Mouse (Mus musculus) liver, embryonic 11.5 days (tissue): ENCODE data around the gene Upf3b. TPM values are rescaled to one million over a fixed set of nuclear protein-coding genes. Genes with fewer than 3 reads are reported as not detected.

Experiments
- ATAC-seq: fragments of 200-750 bp; cut with Nextera tagmentation; replicated peaks from 2 replicates; pipeline ENCODE4 v1.8.0; 2017; ENCODE audit warnings: moderate number of reproducible peaks, mild to moderate bottlenecking, moderate TSS enrichment, moderate library complexity; ENCODE audit not compliant: low FRiP score
- DNase-seq: peaks from one replicate; pipeline ENCODE4 v3.0.0-alpha.2; 2017; ENCODE audit warnings: low spot score
- H3K27ac ChIP-seq: fragments of 300-500 bp; sonication (generic); 2 replicates; pipeline ENCODE4 v1.5.1; 2014; ENCODE audit warnings: mild to moderate bottlenecking, low read depth, low read length, control low read depth
- H3K27me3 ChIP-seq: fragments of 300-500 bp; sonication (generic); replicated peaks from 2 replicates; pipeline ENCODE4 v1.6.1; 2014; ENCODE audit warnings: low read length, mixed read lengths; ENCODE audit not compliant: control insufficient read depth, insufficient read depth
- H3K36me3 ChIP-seq: fragments of 300-500 bp; sonication (generic); 2 replicates; pipeline ENCODE4 v1.6.1; 2014; ENCODE audit warnings: mild to moderate bottlenecking, low read length, moderate library complexity, mixed read lengths; ENCODE audit not compliant: control insufficient read depth, insufficient read depth
- H3K4me1 ChIP-seq: fragments of 300-500 bp; sonication (generic); replicated peaks from 2 replicates; pipeline ENCODE4 v1.6.1; 2014; ENCODE audit warnings: low read length, mixed read lengths; ENCODE audit not compliant: control insufficient read depth, insufficient read depth
- H3K4me2 ChIP-seq: fragments of 300-500 bp; sonication (generic); 2 replicates; pipeline ENCODE4 v1.6.1; 2014; ENCODE audit warnings: mild to moderate bottlenecking, control low read depth, moderate library complexity
- H3K4me3 ChIP-seq: fragments of 300-500 bp; sonication (generic); 2 replicates; pipeline ENCODE4 v1.5.1; 2014; ENCODE audit warnings: low read depth, low read length, control low read depth
- H3K9ac ChIP-seq: fragments of 300-500 bp; sonication (generic); 2 replicates; pipeline ENCODE4 v1.6.1; 2014; ENCODE audit warnings: low read depth, low read length, control low read depth
- H3K9me3 ChIP-seq: fragments of 300-500 bp; sonication (generic); 2 replicates; pipeline ENCODE4 v1.6.1; 2016; ENCODE audit warnings: low read length, inconsistent platforms, mixed read lengths; ENCODE audit not compliant: control insufficient read depth
- WGBS: fragments of 180-500 bp; shearing (Covaris S2); extraction: QIAGEN DNeasy Blood & Tissue Kit; methylation state at CpG from one replicate; pipeline ENCODE4 v1.1.7; 2014; 5-methylcytosine and 5-hydroxymethylcytosine counted together
- polyA plus RNA-seq: library from polyadenylated mRNA; unstranded; fragments of >200 nt; fragmentation: Nextera tagmentation; extraction: Ambion mirVana; gene quantifications from 2 replicates; pipeline ENCODE4 v1.2.1, GENCODE M21; 2014

Gene Upf3b
- polyA plus RNA-seq, 1 experiment from 2014 or later: 20.9 TPM

DNA sequence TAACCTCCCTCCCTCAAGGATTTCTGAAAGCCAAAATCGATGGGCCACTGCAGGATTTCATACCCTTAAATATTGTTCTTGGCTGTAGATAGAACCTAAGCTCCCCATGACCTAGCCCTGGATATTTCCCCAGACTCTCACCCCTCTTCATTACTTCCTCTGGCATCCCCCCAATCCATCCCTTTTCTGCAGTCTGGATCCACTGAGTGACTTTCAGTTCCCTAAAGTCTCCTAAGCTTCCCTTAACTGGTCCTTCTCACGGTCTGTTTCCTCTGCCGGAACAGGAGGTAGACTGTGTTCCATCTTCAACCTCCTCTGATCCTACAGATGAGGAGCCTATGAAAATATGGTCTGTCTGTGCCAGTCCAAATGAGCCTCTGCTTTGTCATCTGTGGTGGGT lies 42.8 kb downstream of the Upf3b start:
- no peaks in the 10 kb centered on the region for H3K4me1 ChIP-seq
- H3K9ac ChIP-seq: no peak overlapping the region
- no peak overlapping the region for H3K4me3 ChIP-seq
- no peak overlapping the region for H3K4me2 ChIP-seq
- ATAC-seq (no peak), DNase-seq (no peak)
- no peaks in the 10 kb centered on the region for H3K36me3 ChIP-seq
- H3K27ac ChIP-seq: no peak overlapping the region
- H3K27me3 ChIP-seq: no peaks in the 10 kb centered on the region
- 75% methylated on average over 3 of the region's 3 CpGs for WGBS
- no peaks in the 10 kb centered on the region for H3K9me3 ChIP-seq

DNA sequence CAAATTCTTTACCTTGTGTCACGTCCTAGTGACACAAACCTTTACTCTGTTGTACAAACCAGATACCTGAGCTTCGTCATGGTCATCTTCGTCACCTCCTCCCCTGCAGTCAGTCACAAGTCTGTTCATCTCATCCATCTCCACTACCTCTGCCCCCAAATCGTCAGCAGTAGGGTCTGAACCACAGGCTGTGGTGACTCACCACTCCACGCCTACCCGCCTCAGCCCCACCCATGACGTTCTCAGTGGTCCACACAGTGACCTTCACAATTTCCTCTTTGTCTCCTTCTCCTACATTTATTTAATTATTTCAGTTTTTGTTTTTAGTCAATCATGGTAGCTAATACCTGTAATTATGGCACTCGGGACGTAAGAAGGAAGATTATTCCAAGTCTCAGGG lies 46.2 kb downstream of the Upf3b start:
- 70% methylated on average over 9 of the region's 9 CpGs for WGBS
- Histone ChIP-seq H3K36me3 (no peaks in the 10 kb centered on the region), H3K4me1 (no peaks in the 10 kb centered on the region), H3K4me2 (no peak overlapping the region), H3K9me3 (no peaks in the 10 kb centered on the region), H3K9ac (no peak overlapping the region), H3K4me3 (no peak overlapping the region), H3K27me3 (no peaks in the 10 kb centered on the region), H3K27ac (no peak overlapping the region)
- ATAC-seq: no peak
- DNase-seq: no peak

DNA sequence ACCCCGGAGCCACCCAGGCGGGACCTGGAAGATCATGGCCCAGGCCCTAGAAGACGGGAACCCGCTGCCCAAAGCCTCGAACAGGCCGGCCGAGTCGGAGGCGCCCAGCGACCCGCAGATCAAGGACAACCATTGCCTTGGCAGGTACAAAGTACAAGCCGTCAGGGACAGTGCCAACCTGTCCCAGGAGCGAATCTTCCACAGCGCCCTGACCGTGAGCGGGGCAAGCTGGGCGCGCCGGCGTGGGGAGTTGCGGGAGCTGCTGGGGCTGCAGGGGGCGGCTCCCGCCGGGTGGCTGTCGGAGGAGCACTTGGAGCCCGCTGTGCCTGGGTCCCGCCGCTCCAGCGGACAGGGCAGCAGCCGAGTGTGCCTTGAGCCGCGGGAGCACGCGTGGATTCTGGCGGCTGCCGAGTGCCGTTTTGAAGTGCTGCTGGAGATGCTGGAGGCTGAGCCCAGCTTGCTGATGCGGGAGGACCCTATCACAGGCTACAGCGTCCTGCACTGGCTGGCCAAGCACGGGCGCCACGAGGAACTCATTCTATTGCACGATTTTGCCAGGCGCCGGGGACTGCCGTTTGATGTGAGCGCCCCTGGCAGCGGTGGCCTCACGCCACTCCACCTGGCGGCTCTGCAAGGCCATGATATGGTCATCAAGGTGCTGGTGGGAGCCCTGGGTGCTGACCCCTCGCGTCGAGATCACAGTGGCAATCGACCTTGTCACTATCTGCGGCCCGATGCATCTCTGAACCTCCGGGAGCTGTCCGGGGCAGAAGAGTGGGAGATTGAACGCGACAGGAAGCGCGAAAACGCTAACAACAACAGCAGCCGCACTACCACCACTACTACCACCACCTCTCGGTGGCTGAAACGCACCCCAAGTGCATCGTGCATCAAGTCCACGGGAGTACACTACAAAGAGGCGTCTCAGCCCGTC lies 61.0 kb downstream of the Upf3b start:
- no peak overlapping the region for H3K27ac ChIP-seq
- WGBS: 16% methylated on average over 70 of the region's 70 CpGs
- H3K4me2 ChIP-seq: peak overlapping the region; percentile 59
- no peaks in the 10 kb centered on the region; the same call in 1 of the 2 replicates for H3K4me1 ChIP-seq
- no peaks in the 10 kb centered on the region for H3K36me3 ChIP-seq
- H3K9ac ChIP-seq: no peak overlapping the region
- ATAC-seq: no peak
- peak; percentile 34 for DNase-seq
- H3K27me3 ChIP-seq: peaks cover 62% of the 10 kb centered on the region
- H3K4me3 ChIP-seq: peak overlapping the region; percentile 38
- no peaks in the 10 kb centered on the region for H3K9me3 ChIP-seq

DNA sequence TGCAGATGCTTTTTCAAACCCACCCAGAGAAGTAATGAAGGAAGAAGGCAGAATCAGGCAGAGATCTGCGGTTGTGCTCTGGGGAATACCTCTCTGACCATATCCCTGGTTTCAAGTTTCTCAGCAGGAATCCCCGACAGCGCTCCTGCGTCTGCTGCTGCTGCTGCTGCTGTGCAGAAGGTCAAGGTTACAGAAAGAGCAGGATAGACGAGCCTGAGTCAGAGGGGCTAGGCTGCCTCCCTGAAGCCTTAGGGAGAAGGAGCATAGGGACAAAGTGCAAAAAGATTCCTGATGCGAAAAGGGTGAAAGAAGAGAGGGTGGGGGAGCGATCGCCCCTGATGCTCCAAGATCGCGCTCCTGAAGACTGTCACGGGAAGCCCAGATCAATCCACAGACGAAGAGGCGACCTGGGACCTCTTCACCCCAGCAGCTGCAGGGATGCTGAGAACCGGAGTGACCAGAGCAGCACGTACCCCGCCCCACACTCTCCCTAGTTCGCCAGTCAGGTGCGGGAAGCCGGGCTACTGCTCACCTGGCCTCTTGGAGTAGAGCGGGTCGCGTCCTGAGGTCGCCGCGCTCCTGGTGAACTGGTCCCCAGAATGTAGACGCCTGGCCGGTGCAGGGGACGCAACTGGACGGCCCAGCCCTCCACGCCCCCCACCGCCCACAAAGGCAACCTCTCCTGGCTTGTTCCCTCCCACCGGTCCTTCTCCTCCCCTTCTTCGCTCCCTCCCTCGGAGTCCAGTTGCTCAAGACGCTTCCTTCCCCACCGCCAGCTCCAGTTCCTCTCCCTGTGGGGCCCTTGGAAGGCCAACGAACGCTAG lies 61.8 kb downstream of the Upf3b start, which contains the start of gene Sowahd:
Gene Sowahd, plus strand, starts transcription at position 780 of the 824 bp plus-strand sequence.
- Histone ChIP-seq H3K9ac (no peak within 1 kb of the TSS), H3K4me2 (peak within 1 kb of the TSS; percentile 59), H3K9me3 (no peaks in the 10 kb centered on the region), H3K4me1 (no peaks in the 10 kb centered on the region; the same call in 1 of the 2 replicates), H3K36me3 (no peaks in the 10 kb centered on the region), H3K27ac (no peak within 1 kb of the TSS), H3K27me3 (peaks cover 62% of the 10 kb centered on the region), H3K4me3 (peak within 1 kb of the TSS; percentile 38)
- DNase-seq (peak; percentile 35), ATAC-seq (no peak)
- WGBS: 11% methylated on average over 35 of the region's 38 CpGs

DNA sequence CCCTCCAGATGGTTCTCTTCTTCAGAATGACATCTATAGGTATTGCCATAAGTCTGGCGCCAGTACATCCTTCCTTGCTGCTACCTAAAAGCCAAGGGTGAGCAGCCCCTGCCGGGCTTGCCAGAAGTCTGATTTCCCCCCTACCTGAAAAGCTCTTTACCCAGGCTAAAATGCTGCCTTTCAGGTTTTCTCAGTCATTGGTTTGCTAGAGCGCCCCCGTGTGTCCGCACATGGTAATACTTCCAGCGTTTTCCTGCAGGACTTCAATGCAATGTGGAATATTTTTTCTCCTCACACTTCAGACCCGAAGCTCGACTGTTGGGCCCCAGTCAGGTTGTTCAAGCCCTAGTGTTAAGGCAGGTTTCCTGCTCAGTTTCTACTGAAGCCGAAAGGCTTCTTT lies 67.4 kb downstream of the Upf3b start:
- no peak for ATAC-seq
- H3K9ac ChIP-seq: no peak overlapping the region
- peaks cover 15% of the 10 kb centered on the region for H3K27me3 ChIP-seq
- H3K4me1 ChIP-seq: no peaks in the 10 kb centered on the region
- H3K27ac ChIP-seq: no peak overlapping the region
- H3K36me3 ChIP-seq: no peaks in the 10 kb centered on the region
- H3K4me2 ChIP-seq: no peak overlapping the region
- no peak overlapping the region for H3K4me3 ChIP-seq
- 27% methylated on average over 9 of the region's 9 CpGs for WGBS
- peak; percentile 43 for DNase-seq
- H3K9me3 ChIP-seq: no peaks in the 10 kb centered on the region

Other genes with a start within 250 kb of the Upf3b start
- 106 and 117 TPM in 2 replicates for gene Ube2a, start 236.4 kb downstream of the Upf3b start, polyA plus RNA-seq
- gene C330007P06Rik, start 236.2 kb downstream of the Upf3b start, polyA plus RNA-seq: 32.2 and 34.1 TPM in 2 replicates
- 2.7 and 4.3 TPM in 2 replicates for gene Nkrf, start 207.4 kb downstream of the Upf3b start, polyA plus RNA-seq
- 13.5 and 14.1 TPM in 2 replicates for gene Sept6, start 118.5 kb downstream of the Upf3b start, polyA plus RNA-seq
- gene Sowahd, start 61.5 kb downstream of the Upf3b start, polyA plus RNA-seq: 0.21 and 0.34 TPM in 2 replicates
- 683 and 708 TPM in 2 replicates for gene Rpl39, start 24.9 kb downstream of the Upf3b start, polyA plus RNA-seq
- 19.0 and 19.9 TPM in 2 replicates for gene Nkap, start 16.5 kb upstream of the Upf3b start, polyA plus RNA-seq
- gene Akap14, start 58.5 kb upstream of the Upf3b start, polyA plus RNA-seq: 0.10 TPM in 1 of 2 replicates, not detected in the other
- gene Ndufa1, start 80.8 kb upstream of the Upf3b start, polyA plus RNA-seq: 321 and 361 TPM in 2 replicates
- gene Rnf113a1, start 80.9 kb upstream of the Upf3b start, polyA plus RNA-seq: 8.9 and 9.4 TPM in 2 replicates
- gene Gm9, start 100.7 kb upstream of the Upf3b start, polyA plus RNA-seq: not detected in 2 replicates
- gene Rhox1, start 111.9 kb upstream of the Upf3b start, polyA plus RNA-seq: not detected in 2 replicates
- gene Rhox2a, start 134.7 kb upstream of the Upf3b start, polyA plus RNA-seq: not detected in 2 replicates
- not detected in 2 replicates for gene Rhox3a, start 139.6 kb upstream of the Upf3b start, polyA plus RNA-seq
- gene Rhox4a, start 155.0 kb upstream of the Upf3b start, polyA plus RNA-seq: not detected in 2 replicates